Mouse (Mus musculus): Measurements from ENCODE around the gene Tctex1d4. TPM values are rescaled to one million over a fixed set of nuclear protein-coding genes. Genes with fewer than 3 reads are reported as not detected.

Tctex1d4 gene
- polyA plus RNA-seq, 1 experiment from 2014 or later, result not detected

DNA sequence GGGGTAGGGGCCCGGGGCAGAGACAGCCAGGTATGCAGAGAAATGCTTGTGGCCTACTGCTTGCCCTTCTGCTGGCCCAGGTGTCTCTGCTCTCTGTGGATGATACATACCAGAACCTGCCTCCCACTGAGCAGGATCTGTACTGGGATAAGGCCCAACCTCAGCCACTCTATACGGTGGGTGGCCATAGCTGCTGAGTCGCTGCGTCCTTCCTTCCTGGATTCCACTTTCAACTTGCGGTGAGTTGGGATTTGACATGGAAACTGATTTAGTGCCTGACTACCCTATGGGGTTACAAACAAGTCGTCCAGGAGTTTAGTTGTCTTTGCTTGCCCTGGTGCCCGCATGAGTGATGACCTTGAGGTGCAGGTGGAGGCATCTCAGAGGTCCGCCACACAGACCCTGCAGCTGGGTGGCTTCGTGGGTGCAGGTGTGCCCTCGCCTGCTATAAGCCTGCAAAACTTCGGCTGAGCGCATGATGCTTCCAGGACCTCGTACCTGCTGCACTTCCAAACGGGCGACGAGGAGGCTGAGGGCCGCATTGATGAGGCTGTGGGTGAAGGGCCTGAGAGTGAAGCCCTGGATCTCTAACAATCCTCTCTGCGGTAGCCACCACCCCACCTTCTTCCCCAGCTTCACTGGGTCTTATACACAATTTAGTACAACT is 21.6 kb downstream of the Tctex1d4 start:
- no peak overlapping the region for H3K4me3 ChIP-seq
- peaks cover 7% of the 10 kb centered on the region; the same call in 1 of the 2 replicates for H3K4me1 ChIP-seq
- ATAC-seq, result no peak
- peaks cover 58% of the 10 kb centered on the region for H3K36me3 ChIP-seq (ENCODE audit: poor library complexity, severe bottlenecking)
- no peak overlapping the region for H3K4me2 ChIP-seq
- H3K9ac ChIP-seq, result no peak overlapping the region
- no peak overlapping the region for H3K27ac ChIP-seq
- no peaks in the 10 kb centered on the region for H3K9me3 ChIP-seq (replicated peaks)
- WGBS, result 88% methylated on average over 18 of the region's 18 CpGs
- no peaks in the 10 kb centered on the region for H3K27me3 ChIP-seq

DNA sequence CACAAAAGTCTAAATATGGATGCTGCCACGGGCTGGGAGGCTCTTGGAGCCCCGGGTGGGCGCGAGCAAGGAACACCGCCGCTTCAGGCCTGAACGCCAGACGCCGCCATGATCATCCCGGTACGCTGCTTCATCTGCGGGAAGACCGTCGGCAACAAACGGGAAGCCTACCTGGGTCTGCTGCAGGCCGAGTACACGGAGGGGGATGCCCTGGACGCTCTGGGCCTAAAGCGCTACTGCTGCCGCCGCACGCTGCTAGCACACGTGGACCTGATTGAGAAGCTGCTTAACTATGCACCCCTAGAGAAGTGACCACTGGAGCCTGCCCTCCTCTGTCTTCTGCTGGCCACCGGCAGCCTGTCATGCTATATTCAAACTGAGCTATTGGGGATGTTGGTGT is 22.2 kb downstream of the Tctex1d4 start:
- Histone ChIP-seq H3K9me3 (replicated peaks) (no peaks in the 10 kb centered on the region), H3K36me3 (ENCODE audit: poor library complexity, severe bottlenecking) (peaks cover 64% of the 10 kb centered on the region), H3K4me3 (no peak overlapping the region), H3K4me2 (no peak overlapping the region), H3K9ac (no peak overlapping the region), H3K27me3 (no peaks in the 10 kb centered on the region), H3K27ac (no peak overlapping the region), H3K4me1 (peaks cover 12% of the 10 kb centered on the region; the same call in 1 of the 2 replicates)
- ATAC-seq, result no peak
- WGBS, result 73% methylated on average over 24 of the region's 24 CpGs

DNA sequence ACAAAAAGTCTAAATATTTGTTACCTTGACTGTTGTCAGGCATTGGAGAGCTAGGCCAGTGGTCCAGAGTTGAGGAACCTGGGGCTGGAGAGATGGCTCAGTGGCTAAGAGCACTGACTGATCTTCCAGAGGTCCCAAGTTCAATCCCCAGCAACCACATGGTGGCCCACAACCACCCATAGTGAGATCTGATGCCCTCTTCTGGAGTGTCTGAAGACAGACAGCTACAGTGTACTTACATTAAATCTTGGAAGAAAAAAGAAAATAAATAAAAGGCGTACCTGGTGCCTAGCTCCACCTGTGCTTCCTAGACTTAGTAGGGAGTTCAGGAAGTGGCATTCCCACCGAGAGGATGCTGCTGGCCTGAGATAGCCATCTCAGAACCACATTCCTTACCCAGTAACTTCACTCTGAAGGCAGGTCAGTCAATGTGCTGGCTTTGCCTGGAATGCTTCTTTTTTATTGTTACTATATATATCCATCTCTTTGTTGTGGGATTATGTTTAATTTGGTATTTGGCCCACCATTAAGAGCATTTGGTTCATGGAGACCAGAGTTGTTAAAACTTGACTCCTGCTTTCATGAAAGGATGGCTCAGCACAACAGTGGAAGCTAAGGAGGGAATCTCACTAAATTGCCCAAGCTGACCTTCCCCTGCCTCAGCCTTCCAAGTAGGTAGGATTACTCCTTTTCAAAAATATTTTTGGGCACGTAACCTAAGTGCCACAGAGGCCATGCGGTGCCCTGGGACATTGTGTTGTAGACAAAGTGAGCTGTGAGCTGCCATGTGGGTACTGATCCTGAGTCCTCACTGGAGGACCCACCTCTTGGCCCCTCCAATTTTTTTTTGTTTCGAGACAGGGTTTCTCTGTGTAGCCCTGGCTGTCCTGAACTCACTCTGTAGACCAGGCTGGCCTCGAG is 23.0 kb downstream of the Tctex1d4 start:
- ATAC-seq, result no peak
- WGBS, result 74% methylated on average over 6 of the region's 6 CpGs
- Histone ChIP-seq H3K27me3 (no peaks in the 10 kb centered on the region), H3K9ac (no peak overlapping the region), H3K36me3 (ENCODE audit: poor library complexity, severe bottlenecking) (peaks cover 71% of the 10 kb centered on the region), H3K27ac (no peak overlapping the region), H3K9me3 (replicated peaks) (no peaks in the 10 kb centered on the region), H3K4me3 (no peak overlapping the region), H3K4me2 (no peak overlapping the region), H3K4me1 (peaks cover 19% of the 10 kb centered on the region)

- WGBS, result 87% methylated on average over 6 of the region's 6 CpGs
- Histone ChIP-seq H3K9ac (no peak overlapping the region), H3K4me1 (peaks cover 26% of the 10 kb centered on the region), H3K9me3 (replicated peaks) (no peaks in the 10 kb centered on the region), H3K27me3 (no peaks in the 10 kb centered on the region), H3K36me3 (ENCODE audit: poor library complexity, severe bottlenecking) (peaks cover 73% of the 10 kb centered on the region), H3K4me2 (no peak overlapping the region), H3K27ac (no peak overlapping the region), H3K4me3 (no peak overlapping the region)
- peak; percentile 22; the same call in 1 of the 2 replicates for ATAC-seq
Measured at GRCm38 (mm10) chr4:117150212-117150733, 23.7 kb downstream of the Tctex1d4 start.

DNA sequence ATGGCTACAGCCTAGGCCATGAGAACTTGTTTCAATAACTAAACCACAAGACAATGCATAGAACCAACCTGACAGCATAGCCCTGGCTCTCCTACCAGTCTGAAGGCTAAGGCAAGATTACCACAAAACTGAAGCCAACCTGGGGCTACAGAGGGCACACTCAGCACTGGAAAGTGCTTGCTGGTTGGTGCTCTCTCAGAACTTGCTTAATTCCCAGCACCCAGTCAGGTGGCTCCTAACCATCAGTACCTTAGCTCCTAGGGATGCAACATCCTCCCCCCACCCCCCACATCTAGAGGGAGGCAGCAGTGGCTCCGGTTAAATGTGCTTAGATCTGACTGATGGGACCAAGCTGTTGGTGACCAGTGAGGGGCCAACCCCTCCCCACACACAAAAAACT is 24.8 kb downstream of the Tctex1d4 start:
- peaks cover 73% of the 10 kb centered on the region for H3K36me3 ChIP-seq (ENCODE audit: poor library complexity, severe bottlenecking)
- WGBS, result 95% methylated on average over 1 of the region's 1 CpGs

DNA sequence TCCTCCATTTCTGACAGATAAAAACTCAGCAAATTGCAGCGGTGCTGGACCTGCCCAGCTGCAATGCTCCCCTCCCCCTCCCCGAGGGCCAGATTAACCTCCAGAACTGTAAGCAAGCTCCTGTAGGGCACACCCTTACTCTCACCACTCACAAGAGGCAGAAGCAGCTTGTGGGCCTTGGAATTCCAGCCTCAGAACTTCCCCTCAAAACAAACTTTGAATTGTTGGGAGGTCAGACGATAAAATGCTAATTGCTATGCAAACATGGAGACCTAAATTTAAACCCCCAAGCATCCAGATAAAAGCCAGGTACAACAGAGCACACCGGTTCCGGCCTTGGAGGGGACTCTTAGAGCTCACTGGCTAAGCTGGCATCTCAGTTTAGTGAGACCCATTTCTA is 26.1 kb downstream of the Tctex1d4 start:
- Histone ChIP-seq H3K4me1 (peaks cover 26% of the 10 kb centered on the region), H3K36me3 (ENCODE audit: poor library complexity, severe bottlenecking) (peaks cover 68% of the 10 kb centered on the region), H3K27me3 (no peaks in the 10 kb centered on the region), H3K4me2 (no peak overlapping the region), H3K4me3 (no peak overlapping the region), H3K9me3 (replicated peaks) (no peaks in the 10 kb centered on the region), H3K27ac (no peak overlapping the region), H3K9ac (0 out of 2 replicates have a peak overlapping the region, but pooled peaks have one; percentile 1)
- 89% methylated on average over 5 of the region's 5 CpGs for WGBS
- no peak for ATAC-seq

More for the DNA sequence above, 24.8 kb downstream of the Tctex1d4 start:
- Histone ChIP-seq H3K27me3 (no peaks in the 10 kb centered on the region), H3K4me2 (no peak overlapping the region), H3K9ac (no peak overlapping the region), H3K4me1 (peaks cover 26% of the 10 kb centered on the region), H3K27ac (no peak overlapping the region), H3K9me3 (replicated peaks) (no peaks in the 10 kb centered on the region), H3K4me3 (no peak overlapping the region)
- ATAC-seq, result no peak

- WGBS, result 2% methylated on average over 44 of the region's 44 CpGs
- peaks cover 61% of the 10 kb centered on the region for H3K36me3 ChIP-seq (ENCODE audit: poor library complexity, severe bottlenecking)
Measured at GRCm38 (mm10) chr4:117155020-117155791, 28.6 kb downstream of the Tctex1d4 start.

DNA sequence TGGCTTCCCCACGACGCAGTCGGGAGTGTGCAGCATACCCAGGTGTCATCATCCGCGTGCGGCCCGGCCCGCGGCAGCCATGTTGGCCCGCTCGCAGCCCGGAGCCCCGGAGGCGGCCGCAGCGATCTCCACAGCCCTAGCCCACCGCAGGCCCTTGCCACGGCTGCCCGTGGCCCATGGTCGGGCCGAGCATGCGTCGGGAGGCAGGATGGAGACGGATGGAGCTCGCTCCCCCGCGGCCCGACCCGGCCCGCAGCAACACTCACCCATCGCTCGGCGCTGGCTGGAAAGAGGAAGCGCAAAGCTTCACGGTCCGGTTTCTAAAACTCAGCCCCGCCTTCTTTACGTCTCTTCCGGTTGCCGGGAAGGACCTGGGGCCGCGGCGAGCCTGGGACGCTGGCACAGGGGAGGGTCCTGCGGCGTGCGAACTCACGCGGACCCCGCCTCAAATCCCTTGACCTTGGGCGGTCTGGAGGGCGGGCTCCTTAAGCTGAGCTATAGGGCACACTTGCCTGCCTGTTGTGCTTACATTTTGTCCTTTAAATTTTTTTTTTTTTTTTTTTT is 29.3 kb downstream of the Tctex1d4 start, which contains the start of gene Rps8:
Rps8 (minus strand) TSS at position 452 of the 564 bp plus-strand sequence.
- under 1% methylated on average over 52 of the region's 52 CpGs for WGBS

More at GRCm38 (mm10) chr4:117155020-117155791, 28.6 kb downstream of the Tctex1d4 start:
- Histone ChIP-seq H3K4me3 (peak overlapping the region; percentile 96), H3K27ac (peak overlapping the region; percentile 94), H3K9me3 (replicated peaks) (no peaks in the 10 kb centered on the region), H3K9ac (peak overlapping the region; percentile 100), H3K4me1 (peaks cover 26% of the 10 kb centered on the region), H3K4me2 (peak overlapping the region; percentile 89), H3K27me3 (no peaks in the 10 kb centered on the region)
- ATAC-seq, result peak; percentile 20; the same call in 1 of the 2 replicates

DNA sequence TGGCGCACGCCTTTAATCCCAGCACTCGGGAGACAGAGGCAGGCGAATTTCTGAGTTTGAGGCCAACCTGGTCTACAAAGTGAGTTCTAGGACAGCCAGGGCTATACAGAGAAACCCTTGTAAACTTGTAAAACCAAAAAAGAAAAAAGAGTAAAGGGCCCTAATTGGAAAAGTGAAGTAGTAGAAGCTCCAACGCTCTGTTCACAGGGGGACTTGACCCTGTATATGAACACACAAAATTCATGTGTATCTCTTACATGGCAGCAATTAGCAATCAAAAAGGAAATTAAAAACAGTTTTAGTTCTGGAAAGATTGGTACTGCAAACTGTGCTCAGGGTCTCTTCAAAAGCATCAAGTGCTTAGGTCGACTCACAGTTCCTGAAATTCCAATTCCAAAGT is 29.8 kb downstream of the Tctex1d4 start:
- H3K27me3 ChIP-seq, result no peaks in the 10 kb centered on the region
- no peaks in the 10 kb centered on the region for H3K9me3 ChIP-seq (replicated peaks)
- H3K36me3 ChIP-seq (ENCODE audit: poor library complexity, severe bottlenecking), result peaks cover 59% of the 10 kb centered on the region
- H3K9ac ChIP-seq, result peak overlapping the region; percentile 100; the same call in 1 of the 2 replicates
- H3K4me2 ChIP-seq, result peak overlapping the region; percentile 89
- peaks cover 26% of the 10 kb centered on the region for H3K4me1 ChIP-seq
- peak overlapping the region; percentile 96 for H3K4me3 ChIP-seq
- H3K27ac ChIP-seq, result peak overlapping the region; percentile 94; the same call in 1 of the 2 replicates
- WGBS, result 25% methylated on average over 6 of the region's 6 CpGs
- no peak for ATAC-seq

More for the DNA sequence above, 29.3 kb downstream of the Tctex1d4 start, which contains the start of gene Rps8:
- Histone ChIP-seq H3K36me3 (ENCODE audit: poor library complexity, severe bottlenecking) (peaks cover 60% of the 10 kb centered on the region), H3K9ac (peak within 1 kb of the TSS; percentile 100), H3K4me1 (peaks cover 26% of the 10 kb centered on the region), H3K9me3 (replicated peaks) (no peaks in the 10 kb centered on the region), H3K27me3 (no peaks in the 10 kb centered on the region), H3K4me2 (peak within 1 kb of the TSS; percentile 89), H3K4me3 (peak within 1 kb of the TSS; percentile 96), H3K27ac (peak within 1 kb of the TSS; percentile 94)
- peak; percentile 94 for ATAC-seq

DNA sequence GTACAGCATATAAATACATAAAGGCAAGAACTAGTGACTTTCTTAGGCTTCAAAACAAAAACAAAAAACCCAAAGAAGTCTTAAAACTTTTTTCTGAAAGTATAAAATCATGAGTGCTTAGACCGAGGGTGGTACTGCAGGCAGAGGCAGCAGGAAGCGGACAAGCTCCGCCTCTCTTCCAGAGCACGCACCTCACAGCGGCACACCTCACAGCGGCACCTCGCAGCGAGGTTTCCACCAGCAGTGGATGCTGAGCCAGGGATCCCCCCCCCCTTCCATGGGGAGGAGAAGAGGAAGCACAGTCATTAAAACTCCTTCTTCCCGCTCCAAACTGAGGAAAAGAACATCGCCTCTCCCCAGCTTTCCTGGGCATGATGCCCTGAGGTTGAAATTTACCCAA is 33.1 kb downstream of the Tctex1d4 start:
- Histone ChIP-seq H3K27ac (no peak overlapping the region), H3K4me2 (no peak overlapping the region), H3K9me3 (replicated peaks) (no peaks in the 10 kb centered on the region), H3K9ac (no peak overlapping the region), H3K4me3 (no peak overlapping the region), H3K4me1 (peaks cover 5% of the 10 kb centered on the region), H3K27me3 (no peaks in the 10 kb centered on the region), H3K36me3 (ENCODE audit: poor library complexity, severe bottlenecking) (peaks cover 59% of the 10 kb centered on the region)
- no peak for ATAC-seq
- 79% methylated on average over 10 of the region's 10 CpGs for WGBS

- H3K36me3 ChIP-seq (ENCODE audit: poor library complexity, severe bottlenecking), result peaks cover 74% of the 10 kb centered on the region
Measured at GRCm38 (mm10) chr4:117161183-117161582, 34.6 kb downstream of the Tctex1d4 start.

More at GRCm38 (mm10) chr4:117161183-117161582, 34.6 kb downstream of the Tctex1d4 start:
- no peak overlapping the region for H3K4me3 ChIP-seq
- ATAC-seq, result no peak
- H3K4me2 ChIP-seq, result no peak overlapping the region
- H3K27me3 ChIP-seq, result no peaks in the 10 kb centered on the region
- H3K9ac ChIP-seq, result no peak overlapping the region
- H3K9me3 ChIP-seq (replicated peaks), result no peaks in the 10 kb centered on the region
- 76% methylated on average over 4 of the region's 4 CpGs for WGBS
- no peaks in the 10 kb centered on the region for H3K4me1 ChIP-seq
- H3K27ac ChIP-seq, result no peak overlapping the region

Measured in forebrain, embryonic 13.5 days (tissue).